Mouse (Mus musculus): Measurements from ENCODE around the gene Sirt4. TPM values are rescaled to one million over a fixed set of nuclear protein-coding genes. Genes with fewer than 3 reads are reported as not detected.

The Sirt4 gene
- polyA plus RNA-seq, 1 experiment from 2014 or later: 23.5 TPM

DNA sequence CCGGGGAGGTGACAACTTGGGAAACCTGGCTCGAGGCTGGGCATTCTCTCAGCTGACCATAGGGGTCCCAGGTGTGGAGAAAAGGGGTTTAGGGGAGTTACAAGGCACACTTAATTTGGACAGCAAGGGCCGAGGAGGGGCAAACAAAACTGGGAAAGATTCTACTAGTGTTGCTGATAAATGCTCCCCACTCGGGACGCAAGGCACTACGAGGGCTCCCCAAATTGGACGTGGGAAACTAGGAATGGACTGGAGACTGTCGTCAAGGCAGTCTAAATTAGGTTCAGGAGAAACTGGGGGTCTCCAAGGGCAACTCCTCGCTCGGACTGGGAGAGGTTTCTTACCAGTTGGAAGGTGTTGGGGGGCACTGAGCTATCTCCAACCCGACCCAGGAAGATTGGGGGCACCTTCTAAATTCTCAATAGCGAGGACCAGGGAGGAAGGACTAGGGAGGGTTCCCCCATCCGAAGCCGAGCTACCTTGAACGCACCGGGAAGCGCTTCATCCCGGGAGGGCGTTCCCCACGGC, 55.6 kb downstream of the Sirt4 start:
- 4% methylated on average over 20 of the region's 20 CpGs for WGBS
- H3K4me2 ChIP-seq (replicated peaks; ENCODE audit: low read depth, low read length): peak overlapping the region; percentile 92
- peak overlapping the region; percentile 85 for H3K4me3 ChIP-seq (ENCODE audit: low read depth, low read length)
- peaks cover 4% of the 10 kb centered on the region; the same call in 1 of the 2 replicates for H3K36me3 ChIP-seq (ENCODE audit: control insufficient read depth, insufficient read depth, low read length)
- H3K27me3 ChIP-seq (ENCODE audit: control insufficient read depth, insufficient read depth, low read length): no peaks in the 10 kb centered on the region
- no peak overlapping the region for H3K27ac ChIP-seq (ENCODE audit: low read length)
- H3K4me1 ChIP-seq (ENCODE audit: control insufficient read depth, insufficient read depth, low read length): peaks cover 20% of the 10 kb centered on the region; the same call in 1 of the 2 replicates
- ATAC-seq (ENCODE audit: insufficient number of reproducible peaks, insufficient read depth, low FRiP score, low read depth): no peak
- H3K9me3 ChIP-seq (ENCODE audit: control insufficient read depth, low read depth, low read length): no peaks in the 10 kb centered on the region
- peak overlapping the region; percentile 96 for H3K9ac ChIP-seq (replicated peaks; ENCODE audit: low read depth, low read length)

Other genes with a start within 250 kb of the Sirt4 start
- 93.1 and 97.7 TPM in 2 replicates for gene Pop5, start 248.9 kb downstream of the Sirt4 start, polyA plus RNA-seq (2014; fragmentation: Nextera tagmentation; extraction: Ambion mirVana)
- gene Rnf10, start 211.8 kb downstream of the Sirt4 start, polyA plus RNA-seq (2014; fragmentation: Nextera tagmentation; extraction: Ambion mirVana): 62.6 and 66.5 TPM in 2 replicates
- gene Coq5, start 205.1 kb downstream of the Sirt4 start, polyA plus RNA-seq (2014; fragmentation: Nextera tagmentation; extraction: Ambion mirVana): 40.0 and 45.4 TPM in 2 replicates
- gene Dynll1, start 183.7 kb downstream of the Sirt4 start, polyA plus RNA-seq (2014; fragmentation: Nextera tagmentation; extraction: Ambion mirVana): 1,629 and 1,647 TPM in 2 replicates
- gene Srsf9, start 157.5 kb downstream of the Sirt4 start, polyA plus RNA-seq (2014; fragmentation: Nextera tagmentation; extraction: Ambion mirVana): 218 and 229 TPM in 2 replicates
- gene Gatc, start 143.5 kb downstream of the Sirt4 start, polyA plus RNA-seq (2014; fragmentation: Nextera tagmentation; extraction: Ambion mirVana): 36.0 and 37.0 TPM in 2 replicates
- gene Triap1, start 143.5 kb downstream of the Sirt4 start, polyA plus RNA-seq (2014; fragmentation: Nextera tagmentation; extraction: Ambion mirVana): 61.3 and 63.8 TPM in 2 replicates
- gene Cox6a1, start 135.7 kb downstream of the Sirt4 start, polyA plus RNA-seq (2014; fragmentation: Nextera tagmentation; extraction: Ambion mirVana): 898 and 932 TPM in 2 replicates
- gene Msi1, start 55.1 kb downstream of the Sirt4 start, polyA plus RNA-seq (2014; fragmentation: Nextera tagmentation; extraction: Ambion mirVana): 15.7 and 17.2 TPM in 2 replicates
- 16.7 and 20.2 TPM in 2 replicates for gene Pla2g1b, start 18.5 kb downstream of the Sirt4 start, polyA plus RNA-seq (2014; fragmentation: Nextera tagmentation; extraction: Ambion mirVana)
- 15.9 and 17.7 TPM in 2 replicates for gene Pxn, start 22.0 kb upstream of the Sirt4 start, polyA plus RNA-seq (2014; fragmentation: Nextera tagmentation; extraction: Ambion mirVana)
- gene Rplp0, start 74.7 kb upstream of the Sirt4 start, polyA plus RNA-seq (2014; fragmentation: Nextera tagmentation; extraction: Ambion mirVana): 1,866 and 1,880 TPM in 2 replicates
- 42.3 TPM in 2 replicates for gene Gcn1l1, start 80.5 kb upstream of the Sirt4 start, polyA plus RNA-seq (2014; fragmentation: Nextera tagmentation; extraction: Ambion mirVana)
- gene Rab35, start 147.2 kb upstream of the Sirt4 start, polyA plus RNA-seq (2014; fragmentation: Nextera tagmentation; extraction: Ambion mirVana): 12.7 and 14.7 TPM in 2 replicates
- 10.4 and 11.6 TPM in 2 replicates for gene Bicdl1, start 246.9 kb upstream of the Sirt4 start, polyA plus RNA-seq (2014; fragmentation: Nextera tagmentation; extraction: Ambion mirVana)

Measured in stomach, embryonic 14.5 days (tissue).